Mouse (Mus musculus) bone marrow, adult 2 months (tissue): ENCODE data around the gene Mrpl39.

Experiments
- CTCF ChIP-seq: fragments of 200-500 bp; IDR thresholded peaks from 2 replicates; pipeline ENCODE4 v1.5.1; 2011; ENCODE audit warnings: low read length, control low read depth; ENCODE audit not compliant: control insufficient read depth, insufficient read depth
- POLR2A ChIP-seq: fragments of 200-500 bp; IDR thresholded peaks from 2 replicates; pipeline ENCODE4 v1.6.1; 2011; ENCODE audit warnings: low read depth, mild to moderate bottlenecking, control low read depth, low read length, borderline replicate concordance; ENCODE audit not compliant: control insufficient read depth

GRCm38 (mm10) chr16:84783279-84783678, 47.7 kb upstream of the Mrpl39 start:
- TF ChIP-seq CTCF (no peak), POLR2A (no peak)
